Mouse (Mus musculus) cerebellum, adult 2 months (tissue): Measurements from ENCODE around the gene Slc6a16. TPM values are rescaled to one million over a fixed set of nuclear protein-coding genes. Genes with fewer than 3 reads are reported as not detected.

Experiments used
- DNase-seq, 2 experiments: peaks; one replicate each; pipeline ENCODE4 v3.0.0; 2021
- H3K27ac ChIP-seq: fragments of 200-500 bp; 2 replicates; pipeline ENCODE4 v1.5.1; 2012; ENCODE audit warnings: low read length, control low read depth, inconsistent platforms; ENCODE audit not compliant: insufficient read depth
- H3K27me3 ChIP-seq: fragments of 200-500 bp; 2 replicates; pipeline ENCODE4 v1.6.1; 2012; ENCODE audit warnings: inconsistent platforms, mild to moderate bottlenecking, low read length, moderate library complexity; ENCODE audit not compliant: control insufficient read depth, insufficient read depth
- H3K4me1 ChIP-seq: fragments of 200-500 bp; 2 replicates; pipeline ENCODE4 v1.6.1; 2011; ENCODE audit warnings: low read length; ENCODE audit not compliant: control insufficient read depth, insufficient read depth
- H3K4me3 ChIP-seq: fragments of 200-500 bp; replicated peaks from 2 replicates; pipeline ENCODE3; 2011; ENCODE audit warnings: mild to moderate bottlenecking, low read depth, low read length, control low read depth; ENCODE audit not compliant: insufficient read depth
- CTCF ChIP-seq: fragments of 200-500 bp; IDR thresholded peaks from 2 replicates; pipeline ENCODE4 v1.5.1; 2011; ENCODE audit warnings: low read depth, mild to moderate bottlenecking, control low read depth, low read length, moderate library complexity, borderline replicate concordance; ENCODE audit not compliant: insufficient read depth
- POLR2A ChIP-seq: fragments of 200-500 bp; IDR thresholded peaks from 2 replicates; pipeline ENCODE4 v1.6.1; 2011; ENCODE audit warnings: low read length, control low read depth, borderline replicate concordance; ENCODE audit not compliant: insufficient read depth
- WGBS: fragments of 180-500 bp; shearing (Covaris S2); methylation state at CpG from one replicate; pipeline ENCODE4 v1.1.7; 2018; 5-methylcytosine and 5-hydroxymethylcytosine counted together
- polyA plus RNA-seq: library from polyadenylated mRNA; depleted of rRNA; stranded (reverse); fragments of >200 nt; gene quantifications from 2 replicates; pipeline ENCODE4 v1.2.3, GENCODE M21; 2012

Gene Slc6a16
- polyA plus RNA-seq, 1 experiment, result 3.1 TPM

DNA sequence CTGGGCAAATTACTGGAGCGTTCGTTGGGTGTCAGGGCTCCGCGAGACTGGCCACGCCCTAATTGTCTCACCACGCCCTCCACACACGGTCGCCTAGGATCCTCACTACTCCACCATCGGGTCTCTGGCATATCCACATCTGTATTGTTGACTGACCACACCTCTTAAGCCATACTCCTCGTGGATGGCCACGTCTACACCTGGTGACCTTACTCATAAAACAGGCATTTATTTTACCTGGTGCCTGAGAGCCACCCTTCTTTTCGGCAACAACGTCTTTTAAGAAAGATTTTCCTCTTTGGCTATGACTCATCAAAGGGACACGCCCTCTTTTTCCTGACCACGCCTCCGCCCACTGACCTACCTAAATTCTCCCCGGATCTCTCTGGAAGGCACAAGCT is 29.0 kb upstream of the Slc6a16 start, which contains the start of gene Dkkl1:
Gene Dkkl1 (minus strand): TSS at position 297 of the 401 bp plus-strand sequence.
- Histone ChIP-seq H3K4me3 (no peak within 1 kb of the TSS), H3K27me3 (peaks cover 2% of the 10 kb centered on the region; the same call in 1 of the 2 replicates), H3K4me1 (no peaks in the 10 kb centered on the region; the same call in 1 of the 2 replicates), H3K27ac (no peak within 1 kb of the TSS)
- TF ChIP-seq POLR2A (no peak), CTCF (no peak)
- WGBS, result 11% methylated on average over 17 of the region's 17 CpGs
- DNase-seq, result no peak

DNA sequence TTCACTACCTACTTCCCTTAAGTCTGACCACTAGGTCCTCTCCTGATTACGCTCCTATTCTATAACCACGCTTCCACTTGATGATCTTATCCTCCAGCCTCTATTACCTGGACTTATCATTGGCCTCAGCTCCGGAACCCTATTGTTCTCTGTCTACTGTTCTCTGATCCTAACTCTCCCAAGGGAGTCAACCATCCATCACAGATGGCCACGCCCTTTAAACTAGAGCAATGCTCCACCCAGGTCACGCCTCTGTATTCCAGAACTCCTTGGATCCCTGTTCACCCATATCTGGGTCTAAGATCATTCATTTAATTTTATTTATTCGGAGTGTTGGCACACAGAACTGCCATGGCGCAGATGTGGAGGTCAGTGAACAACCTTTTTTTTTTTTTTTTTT is 28.5 kb upstream of the Slc6a16 start:
- H3K27me3 ChIP-seq, result peaks cover 2% of the 10 kb centered on the region; the same call in 1 of the 2 replicates
- H3K27ac ChIP-seq, result no peak overlapping the region
- WGBS, result 86% methylated on average over 7 of the region's 7 CpGs
- DNase-seq, result no peak
- H3K4me3 ChIP-seq, result no peak overlapping the region
- H3K4me1 ChIP-seq, result no peaks in the 10 kb centered on the region; the same call in 1 of the 2 replicates
- no peak for TF ChIP-seq POLR2A
- TF ChIP-seq CTCF, result no peak

DNA sequence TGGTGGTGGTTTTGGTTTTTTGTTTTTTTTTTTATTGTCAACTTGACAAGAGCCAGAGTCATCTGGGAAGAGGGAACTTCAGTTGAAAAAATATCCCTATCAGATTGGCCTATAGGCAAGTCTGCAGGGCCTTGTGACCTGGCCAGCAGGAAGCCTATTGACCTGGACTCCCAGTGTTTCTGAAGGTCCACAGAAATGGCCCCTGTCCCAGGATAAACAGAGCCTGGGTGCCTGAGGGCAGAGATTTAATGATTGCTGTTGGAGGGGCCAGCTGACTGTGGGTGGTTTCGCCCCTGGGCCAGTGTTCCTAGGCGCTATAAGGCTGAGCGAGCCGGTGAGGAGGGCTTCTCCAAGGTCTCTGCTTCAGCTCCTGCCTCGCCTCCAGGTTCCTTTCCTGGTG is 27.2 kb upstream of the Slc6a16 start:
- DNase-seq, result no peak
- H3K27ac ChIP-seq, result no peak overlapping the region
- no peak for TF ChIP-seq POLR2A
- TF ChIP-seq CTCF, result no peak

DNA sequence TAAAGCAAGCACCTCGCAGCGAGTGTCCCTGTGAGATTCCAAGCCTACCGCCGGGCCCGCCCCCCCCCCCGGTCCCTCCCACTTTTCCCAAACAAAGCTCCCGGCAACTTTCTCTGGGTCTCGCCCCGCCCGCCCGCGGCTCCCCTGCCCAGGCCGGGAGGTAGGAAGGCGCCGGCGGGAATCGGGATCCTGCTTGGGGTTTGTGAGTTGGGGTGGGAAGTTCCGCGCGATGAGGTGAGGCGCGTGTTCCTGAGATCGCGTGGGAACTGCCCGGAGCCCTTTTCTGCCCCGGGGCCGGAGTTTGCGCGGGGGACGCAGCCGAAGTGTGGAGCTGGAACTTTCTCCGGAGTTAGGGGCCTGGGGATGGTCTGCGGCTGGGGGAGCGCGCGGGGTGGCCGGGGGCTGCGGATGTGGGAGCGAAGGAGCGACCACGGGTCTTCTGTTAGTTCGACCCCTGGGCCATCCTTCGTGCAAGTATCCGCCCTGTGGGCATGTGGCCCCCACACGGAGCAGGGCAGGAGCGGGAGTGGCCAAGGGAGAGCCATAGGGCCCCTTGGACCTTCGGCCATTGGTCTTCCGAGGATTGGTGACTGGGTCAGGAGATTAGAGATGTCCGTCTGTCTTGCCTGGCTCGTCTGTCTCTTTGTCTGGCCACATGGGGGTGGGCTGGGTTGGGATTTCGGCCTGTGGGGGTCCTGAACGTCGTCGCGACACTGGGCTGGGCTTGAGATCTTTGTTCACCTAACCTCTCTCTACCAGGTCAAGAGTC is 25.0 kb upstream of the Slc6a16 start, which contains the start of gene Tead2:
Gene Tead2 (plus strand): TSS at position 81 of the 769 bp plus-strand sequence.
- peak within 1 kb of the TSS; percentile 25 for H3K4me3 ChIP-seq
- no peak for DNase-seq
- H3K4me1 ChIP-seq, result no peaks in the 10 kb centered on the region; the same call in 1 of the 2 replicates
- peaks cover 2% of the 10 kb centered on the region; the same call in 1 of the 2 replicates for H3K27me3 ChIP-seq
- WGBS, result 2% methylated on average over 55 of the region's 55 CpGs
- TF ChIP-seq POLR2A (no peak), CTCF (no peak)
- no peak within 1 kb of the TSS for H3K27ac ChIP-seq

More for the DNA sequence above, 27.2 kb upstream of the Slc6a16 start:
- Histone ChIP-seq H3K4me3 (no peak overlapping the region), H3K4me1 (no peaks in the 10 kb centered on the region; the same call in 1 of the 2 replicates), H3K27me3 (peaks cover 2% of the 10 kb centered on the region; the same call in 1 of the 2 replicates)
- 86% methylated on average over 5 of the region's 5 CpGs for WGBS

DNA sequence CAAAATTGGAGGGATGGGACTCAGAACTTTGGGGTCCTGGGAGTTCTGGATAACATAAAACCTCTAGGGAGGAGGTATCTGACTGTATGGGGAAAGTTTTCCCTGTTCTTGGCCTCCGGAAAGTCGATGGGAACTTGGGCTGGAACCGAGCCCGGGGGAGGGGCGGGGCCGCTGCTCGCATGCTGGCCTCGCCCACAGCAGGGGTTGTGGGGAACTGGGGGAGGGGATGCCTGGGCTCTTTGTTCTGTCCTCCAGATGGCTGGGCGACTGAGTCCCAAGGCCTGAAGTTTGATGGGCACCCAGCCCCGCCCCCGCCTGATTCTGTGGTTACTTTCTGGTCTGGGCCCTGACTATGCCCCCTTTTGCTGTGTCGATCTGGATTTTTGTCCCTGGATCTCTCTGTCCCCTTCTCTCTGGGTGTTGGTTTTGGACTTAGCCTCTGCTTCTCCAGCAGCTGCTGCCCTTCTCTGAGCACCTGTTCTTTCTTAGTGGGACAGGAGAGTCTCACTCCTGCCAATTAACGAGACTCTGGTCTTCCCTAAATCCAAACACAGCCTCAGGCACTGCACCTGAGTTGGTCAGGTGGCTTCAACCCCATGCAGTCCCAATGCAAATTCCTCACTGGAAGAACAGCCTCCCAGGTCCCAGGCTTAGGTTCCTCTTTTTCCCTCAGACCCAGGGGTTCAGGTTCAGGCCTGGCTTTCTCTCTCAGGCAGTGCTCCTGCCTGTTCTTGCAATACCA is 24.3 kb upstream of the Slc6a16 start:
- no peak overlapping the region for H3K27ac ChIP-seq
- DNase-seq, result no peak
- WGBS, result 8% methylated on average over 13 of the region's 13 CpGs
- TF ChIP-seq CTCF (no peak), POLR2A (no peak)
- no peaks in the 10 kb centered on the region; the same call in 1 of the 2 replicates for H3K4me1 ChIP-seq
- H3K27me3 ChIP-seq, result peaks cover 2% of the 10 kb centered on the region; the same call in 1 of the 2 replicates
- no peak overlapping the region for H3K4me3 ChIP-seq

DNA sequence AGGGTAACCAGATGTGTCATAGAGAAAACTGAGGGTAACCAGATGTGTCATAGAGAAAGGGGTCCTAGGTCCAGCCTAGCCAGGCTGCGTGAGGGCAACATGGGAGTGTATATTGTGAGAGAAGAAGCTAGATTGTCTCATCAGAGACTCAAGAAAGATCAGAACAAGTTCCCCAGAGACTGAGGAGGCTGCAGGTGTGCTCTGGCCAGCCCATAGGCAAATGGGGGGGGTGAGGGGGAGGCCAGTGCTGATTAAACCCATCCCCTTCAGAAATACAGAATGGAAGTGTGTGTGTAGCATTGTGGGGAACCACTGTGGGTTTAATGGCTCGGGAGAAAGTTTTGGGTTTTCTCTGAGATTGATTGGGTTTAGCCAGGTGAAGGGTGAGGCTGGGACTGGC is 19.2 kb upstream of the Slc6a16 start:
- Histone ChIP-seq H3K4me3 (no peak overlapping the region), H3K27me3 (no peaks in the 10 kb centered on the region), H3K27ac (no peak overlapping the region), H3K4me1 (no peaks in the 10 kb centered on the region)
- 88% methylated on average over 2 of the region's 2 CpGs for WGBS
- no peak for DNase-seq
- TF ChIP-seq POLR2A (no peak), CTCF (no peak)

DNA sequence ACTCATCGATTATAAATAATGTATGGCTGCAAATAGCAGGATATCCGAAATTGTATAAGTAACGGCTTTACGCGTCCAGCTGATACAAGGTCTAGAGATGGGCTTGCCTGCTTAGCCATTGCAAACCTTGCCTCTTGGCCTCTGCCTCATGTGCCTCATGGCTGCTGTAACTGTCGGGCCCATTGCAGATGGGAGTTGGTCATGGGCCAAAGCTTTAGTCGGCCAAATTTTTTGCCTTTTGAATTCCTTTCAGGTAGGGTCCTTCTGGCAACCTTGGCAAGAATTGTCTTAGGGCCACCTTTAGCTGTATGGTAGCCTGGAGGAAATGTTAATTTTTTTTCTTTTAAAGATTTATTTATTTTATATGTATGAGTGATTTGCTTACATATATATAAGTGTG is 16.1 kb upstream of the Slc6a16 start:
- Histone ChIP-seq H3K27me3 (no peaks in the 10 kb centered on the region), H3K4me3 (no peak overlapping the region), H3K27ac (no peak overlapping the region), H3K4me1 (no peaks in the 10 kb centered on the region)
- 70% methylated on average over 7 of the region's 7 CpGs for WGBS
- DNase-seq, result no peak
- no peak for TF ChIP-seq CTCF
- TF ChIP-seq POLR2A, result no peak

DNA sequence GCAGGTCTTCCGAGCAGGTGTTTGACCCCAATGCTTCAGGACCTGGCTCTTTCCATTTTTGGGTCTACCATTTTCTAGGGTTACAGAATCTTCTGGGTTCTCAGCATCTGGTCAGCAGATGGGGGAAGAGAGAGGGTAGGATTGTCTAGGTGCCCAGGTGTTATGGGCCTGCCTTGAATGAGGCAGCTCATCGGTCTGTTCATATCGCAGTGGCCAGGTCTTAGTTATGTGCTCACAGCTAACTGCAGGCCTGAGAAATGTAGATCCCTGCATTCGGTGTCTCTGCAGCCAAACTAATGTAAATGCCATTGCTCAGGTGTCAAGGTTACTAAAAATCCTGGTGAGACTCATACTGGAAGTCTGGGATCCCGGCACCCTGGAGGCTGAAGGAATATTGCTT is 14.5 kb upstream of the Slc6a16 start:
- TF ChIP-seq CTCF, result no peak
- TF ChIP-seq POLR2A, result no peak
- Histone ChIP-seq H3K27ac (no peak overlapping the region), H3K27me3 (no peaks in the 10 kb centered on the region), H3K4me3 (no peak overlapping the region), H3K4me1 (no peaks in the 10 kb centered on the region)
- DNase-seq, result no peak
- 96% methylated on average over 5 of the region's 5 CpGs for WGBS
